Mouse (Mus musculus) midbrain, postnatal 0 days (tissue): ENCODE results near the gene Gm5269. TPM values are rescaled to one million over a fixed set of nuclear protein-coding genes. Genes with fewer than 3 reads are reported as not detected.

Experiments used
- ATAC-seq: fragments of 200-750 bp; cut with Nextera tagmentation; 2 replicates; pipeline ENCODE4 v1.8.0; 2017; ENCODE audit warnings: moderate number of reproducible peaks, mild to moderate bottlenecking, moderate TSS enrichment, moderate library complexity; ENCODE audit not compliant: low FRiP score
- DNase-seq: peaks from one replicate; pipeline ENCODE4 v3.0.0-alpha.2; 2015; ENCODE audit warnings: low spot score
- H3K27ac ChIP-seq: fragments of 300-500 bp; sonication (generic); 2 replicates; pipeline ENCODE4 v1.5.1; 2014; ENCODE audit warnings: low read depth, mild to moderate bottlenecking, low read length, mixed read lengths
- H3K27me3 ChIP-seq: fragments of 300-500 bp; sonication (generic); 2 replicates; pipeline ENCODE4 v1.6.1; 2014; ENCODE audit warnings: low read length, control low read depth, mixed read lengths; ENCODE audit not compliant: insufficient read depth
- H3K36me3 ChIP-seq: fragments of 300-500 bp; sonication (generic); 2 replicates; pipeline ENCODE4 v1.6.1; 2014; ENCODE audit warnings: low read length, control low read depth, mixed read lengths; ENCODE audit not compliant: insufficient read depth
- H3K4me1 ChIP-seq: fragments of 300-500 bp; sonication (generic); 2 replicates; pipeline ENCODE4 v1.6.1; 2014; ENCODE audit warnings: mild to moderate bottlenecking, control low read depth, antibody characterized with exemption, low read length, mixed read lengths; ENCODE audit not compliant: insufficient read depth
- H3K4me2 ChIP-seq: fragments of 300-500 bp; sonication (generic); 2 replicates; pipeline ENCODE4 v1.6.1; 2014; ENCODE audit warnings: low read depth, mild to moderate bottlenecking, low read length, mixed read lengths; ENCODE audit not compliant: poor library complexity, severe bottlenecking
- H3K4me3 ChIP-seq: fragments of 300-500 bp; sonication (generic); 2 replicates; pipeline ENCODE4 v1.5.1; 2014; ENCODE audit warnings: low read depth, mild to moderate bottlenecking, low read length, moderate library complexity
- H3K9ac ChIP-seq: fragments of 300-500 bp; sonication (generic); replicated peaks from 2 replicates; pipeline ENCODE4 v1.6.1; 2014; ENCODE audit warnings: mild to moderate bottlenecking, low read length, moderate library complexity, mixed read lengths; ENCODE audit not compliant: poor library complexity, severe bottlenecking
- H3K9me3 ChIP-seq: fragments of 300-500 bp; sonication (generic); 2 replicates; pipeline ENCODE4 v1.6.1; 2016; ENCODE audit warnings: low read length, control low read depth
- CTCF ChIP-seq: IDR thresholded peaks from 2 replicates; pipeline ENCODE4 v1.5.1; 2016; ENCODE audit warnings: antibody characterized with exemption, mild to moderate bottlenecking
- WGBS: fragments of 180-500 bp; shearing (Covaris S2); extraction: QIAGEN DNeasy Blood & Tissue Kit; methylation state at CpG from one replicate; pipeline ENCODE4 v1.1.7; 2014; 5-methylcytosine and 5-hydroxymethylcytosine counted together
- polyA plus RNA-seq: library from polyadenylated mRNA; unstranded; fragments of >200 nt; fragmentation: Nextera tagmentation; extraction: Ambion mirVana; gene quantifications from 2 replicates; pipeline ENCODE4 v1.2.1, GENCODE M21; 2015
- total RNA-seq: library from RNA; depleted of rRNA; stranded (reverse); fragments of >200 nt; gene quantifications from 2 replicates; pipeline ENCODE4 v1.2.3, GENCODE M21; 2014

Gm5269 gene
- total and polyA plus RNA-seq, 2 experiments from 2014 or later: not detected

- H3K4me2 ChIP-seq: no peak overlapping the region
- TF ChIP-seq CTCF: no peak
- H3K9me3 ChIP-seq: no peaks in the 10 kb centered on the region
- DNase-seq (no peak), ATAC-seq (no peak)
- no peaks in the 10 kb centered on the region for H3K27me3 ChIP-seq
- no peak overlapping the region for H3K9ac ChIP-seq
- no peak overlapping the region for H3K4me3 ChIP-seq
- H3K27ac ChIP-seq: no peak overlapping the region
- H3K36me3 ChIP-seq: no peaks in the 10 kb centered on the region
- H3K4me1 ChIP-seq: no peaks in the 10 kb centered on the region
- 90% methylated on average over 9 of the region's 9 CpGs for WGBS
Measured at GRCm38 (mm10) chr1:45886800-45887199, 3.3 kb downstream of the Gm5269 start.

GRCm38 (mm10) chr1:45883378-45883777, 6.7 kb downstream of the Gm5269 start:
- Histone ChIP-seq H3K9ac (no peak overlapping the region), H3K4me3 (no peak overlapping the region), H3K36me3 (no peaks in the 10 kb centered on the region), H3K27ac (no peak overlapping the region), H3K4me1 (no peaks in the 10 kb centered on the region), H3K27me3 (no peaks in the 10 kb centered on the region), H3K9me3 (no peaks in the 10 kb centered on the region), H3K4me2 (no peak overlapping the region)
- TF ChIP-seq CTCF: no peak
- DNase-seq (no peak), ATAC-seq (no peak)

- H3K36me3 ChIP-seq: no peaks in the 10 kb centered on the region
- H3K27ac ChIP-seq: no peak overlapping the region
- H3K9ac ChIP-seq: no peak overlapping the region
- no peak overlapping the region for H3K4me2 ChIP-seq
- WGBS: 67% methylated on average over 6 of the region's 6 CpGs
- no peaks in the 10 kb centered on the region for H3K4me1 ChIP-seq
- no peak for TF ChIP-seq CTCF
- no peak overlapping the region for H3K4me3 ChIP-seq
- ATAC-seq (no peak), DNase-seq (no peak)
- H3K27me3 ChIP-seq: no peaks in the 10 kb centered on the region
- no peaks in the 10 kb centered on the region for H3K9me3 ChIP-seq
Measured at GRCm38 (mm10) chr1:45882076-45882475, 8.0 kb downstream of the Gm5269 start.

- TF ChIP-seq CTCF: no peak
- Histone ChIP-seq H3K4me3 (no peak overlapping the region), H3K4me2 (no peak overlapping the region), H3K27ac (no peak overlapping the region), H3K36me3 (no peaks in the 10 kb centered on the region), H3K4me1 (no peaks in the 10 kb centered on the region), H3K9ac (no peak overlapping the region), H3K9me3 (no peaks in the 10 kb centered on the region), H3K27me3 (no peaks in the 10 kb centered on the region)
- WGBS: 80% methylated on average over 3 of the region's 3 CpGs
- no peak for ATAC-seq
- no peak for DNase-seq
Measured at GRCm38 (mm10) chr1:45881228-45881832, 8.7 kb downstream of the Gm5269 start.

DNA sequence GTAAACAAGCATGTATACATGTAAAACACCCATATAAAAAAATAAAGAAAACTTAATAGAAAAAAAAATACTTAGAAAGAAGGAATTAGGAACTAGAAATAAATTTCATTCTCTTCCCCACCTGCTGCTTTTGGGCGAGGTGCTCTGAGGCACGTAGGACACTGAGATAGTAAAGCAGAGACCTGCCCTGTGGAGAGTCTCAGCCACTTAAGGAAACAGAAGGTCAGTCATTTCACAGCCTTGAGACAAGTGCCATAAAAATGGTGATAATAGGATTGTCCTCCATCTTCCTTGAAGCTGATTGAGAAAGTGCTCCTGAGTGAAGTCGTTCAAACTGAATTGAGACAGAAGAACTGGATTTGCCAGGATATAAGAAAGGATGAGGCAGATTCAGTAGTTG, 12.6 kb downstream of the Gm5269 start:
- WGBS: 82% methylated on average over 3 of the region's 3 CpGs
- Histone ChIP-seq H3K27ac (no peak overlapping the region), H3K9me3 (no peaks in the 10 kb centered on the region), H3K9ac (no peak overlapping the region), H3K36me3 (no peaks in the 10 kb centered on the region), H3K4me2 (no peak overlapping the region), H3K4me3 (no peak overlapping the region), H3K27me3 (no peaks in the 10 kb centered on the region), H3K4me1 (no peaks in the 10 kb centered on the region)
- no peak for ATAC-seq
- no peak for DNase-seq
- no peak for TF ChIP-seq CTCF

DNA sequence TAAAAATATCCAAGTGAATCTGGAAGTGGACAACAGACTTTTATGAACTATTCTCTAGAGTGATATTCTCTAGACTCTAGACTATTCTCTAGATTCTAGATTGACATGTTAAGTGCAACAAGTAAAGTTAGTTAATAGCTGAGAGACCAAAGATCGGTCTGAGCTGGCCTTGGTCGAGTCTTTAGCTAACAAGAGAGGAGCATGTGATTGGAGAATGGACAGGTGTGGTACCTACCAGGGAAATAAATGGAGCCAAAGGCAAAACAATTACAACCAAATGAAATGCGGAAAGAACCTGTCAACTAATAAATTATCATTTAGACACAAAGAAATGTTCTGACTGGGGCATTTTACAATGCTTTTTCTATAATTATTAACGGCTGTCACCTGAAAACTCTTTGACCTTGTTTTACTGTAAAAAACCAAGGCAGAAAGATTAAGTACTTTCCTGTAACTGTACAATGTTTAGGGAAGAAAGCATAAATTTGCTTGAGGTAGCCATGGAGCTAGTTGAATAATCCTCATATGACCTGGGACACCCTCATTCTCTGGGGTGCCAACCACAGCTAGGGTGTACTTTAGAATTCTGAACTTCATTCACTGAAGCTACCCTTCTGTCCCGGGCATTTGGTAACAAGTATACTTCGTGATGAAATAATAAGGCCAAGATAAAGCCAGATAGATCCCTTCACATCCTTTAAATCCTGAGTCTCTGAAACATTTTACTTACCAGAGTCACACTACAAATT, 13.4 kb downstream of the Gm5269 start:
- 90% methylated on average over 6 of the region's 6 CpGs for WGBS
- DNase-seq: no peak
- Histone ChIP-seq H3K9me3 (no peaks in the 10 kb centered on the region), H3K27ac (no peak overlapping the region), H3K4me1 (no peaks in the 10 kb centered on the region), H3K27me3 (no peaks in the 10 kb centered on the region), H3K9ac (no peak overlapping the region), H3K4me2 (no peak overlapping the region), H3K4me3 (no peak overlapping the region), H3K36me3 (no peaks in the 10 kb centered on the region)
- no peak for ATAC-seq
- TF ChIP-seq CTCF: no peak
